Mouse (Mus musculus): Measurements from ENCODE around the gene Acod1.
A peak's percentile ranks its signal among the peaks of the same experiment; 100 is the strongest.

Gene Acod1

DNA sequence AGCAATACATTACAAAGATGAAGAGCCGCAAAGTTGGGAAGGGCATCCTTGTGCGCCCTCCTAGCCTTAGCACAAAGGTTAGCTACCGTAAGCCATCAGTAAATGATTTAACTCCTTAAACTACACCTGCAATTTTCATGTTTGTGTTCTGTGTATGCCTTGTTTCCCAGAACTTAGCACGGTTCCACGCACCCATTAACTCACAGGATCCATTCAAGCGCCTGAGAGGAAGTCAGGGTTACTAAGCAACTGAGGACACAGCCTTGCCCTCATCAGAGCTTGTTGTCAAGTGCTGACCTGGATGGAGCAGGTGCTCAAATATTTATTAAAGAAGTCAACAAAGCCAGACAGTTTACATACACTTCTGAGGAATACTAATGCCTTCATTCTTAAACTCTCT lies 55.5 kb downstream of the Acod1 start:
- peak; percentile 64 for DNase-seq (ENCODE audit: low spot score)

DNA sequence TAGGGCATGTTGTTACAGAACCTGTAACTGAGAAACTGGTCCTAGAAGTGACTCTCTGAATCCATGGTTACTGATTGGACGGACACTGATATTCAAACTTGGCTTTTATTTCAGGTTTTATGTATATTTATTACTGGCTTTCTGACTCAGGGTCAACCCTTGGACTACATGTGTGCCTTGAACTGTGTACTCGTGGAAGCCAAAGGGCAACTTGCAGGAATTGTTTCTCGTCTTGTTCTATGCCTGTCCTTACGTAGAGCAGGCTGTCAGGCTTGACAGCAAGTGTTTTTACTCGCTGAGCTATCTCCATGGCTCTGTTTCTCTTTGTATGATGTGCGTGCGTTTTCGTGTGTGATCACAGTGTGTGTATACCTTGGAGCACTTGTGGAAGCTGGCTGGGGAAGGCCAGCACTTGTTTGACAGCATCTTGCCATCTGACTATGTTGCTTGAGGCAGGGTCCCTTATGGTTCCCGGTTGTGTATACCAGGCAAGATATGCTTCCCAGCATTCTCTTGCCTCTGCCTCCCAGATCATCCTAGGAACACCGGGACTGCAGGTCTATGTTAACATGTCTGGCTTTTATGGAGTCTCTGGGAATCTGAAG lies 56.1 kb downstream of the Acod1 start:
- DNase-seq (ENCODE audit: low spot score), result peak; percentile 45

Data from yolk sac, embryonic 10.5 days (tissue).